Mouse (Mus musculus) stomach, postnatal 0 days (tissue): ENCODE measurements around the gene Adamts12.

ENCODE experiments used
- CTCF ChIP-seq: IDR thresholded peaks from 2 replicates; pipeline ENCODE4 v1.5.1; 2016; ENCODE audit warnings: antibody characterized with exemption, low read depth, mild to moderate bottlenecking, moderate library complexity
- EP300 ChIP-seq: optimal IDR thresholded peaks from 2 replicates; pipeline ENCODE3; 2016; ENCODE audit warnings: antibody characterized with exemption

GRCm38 (mm10) chr15:11383796-11384195, 319.2 kb downstream of the Adamts12 start:
- TF ChIP-seq EP300, result no peak
- TF ChIP-seq CTCF, result no peak
